Mouse (Mus musculus) monocyte, adult 2 months (primary cell): ENCODE measurements around the gene Nfkbil1.

Source experiments
- DNase-seq, 2 experiments: peaks; one replicate each; pipeline ENCODE4 v3.0.0; 2022; ENCODE audit warnings: low spot score in 2 of 2, low read depth in 1 of 2

Nfkbil1 gene

GRCm38 (mm10) chr17:35185639-35186611 is 49.7 kb downstream of the Nfkbil1 start:
- peak in 1 of 2 experiments; percentile 66 for DNase-seq

- DNase-seq = no peak
These were observed 55.5 kb downstream of the Nfkbil1 start for GRCm38 (mm10) chr17:35180093-35180492.

GRCm38 (mm10) chr17:35178528-35178927 is 57.1 kb downstream of the Nfkbil1 start:
- DNase-seq = peak in 1 of 2 experiments; percentile 69

DNA sequence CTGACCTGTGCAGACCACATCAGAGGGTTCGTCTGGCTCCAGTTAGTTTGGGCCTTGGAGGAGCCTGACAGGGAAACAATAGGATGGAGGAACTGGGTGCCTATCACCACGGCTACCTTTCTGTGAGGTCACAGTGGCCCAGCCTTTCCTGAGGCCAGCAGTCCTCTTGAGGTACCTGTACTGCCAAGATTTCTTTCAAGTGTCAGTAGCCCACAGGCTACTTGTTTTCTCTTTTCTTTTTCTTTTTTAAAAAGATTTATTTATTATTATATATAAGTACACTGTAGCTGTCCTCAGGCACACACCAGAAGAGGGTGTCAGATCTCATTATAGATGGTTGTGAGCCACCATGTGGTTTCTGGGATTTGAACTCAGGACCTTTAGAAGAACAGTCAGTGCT is 59.6 kb downstream of the Nfkbil1 start, which contains the start of gene Aif1:
Aif1 (minus strand) TSS at position 101 of the 400 bp plus-strand sequence.
- DNase-seq = no peak

DNA sequence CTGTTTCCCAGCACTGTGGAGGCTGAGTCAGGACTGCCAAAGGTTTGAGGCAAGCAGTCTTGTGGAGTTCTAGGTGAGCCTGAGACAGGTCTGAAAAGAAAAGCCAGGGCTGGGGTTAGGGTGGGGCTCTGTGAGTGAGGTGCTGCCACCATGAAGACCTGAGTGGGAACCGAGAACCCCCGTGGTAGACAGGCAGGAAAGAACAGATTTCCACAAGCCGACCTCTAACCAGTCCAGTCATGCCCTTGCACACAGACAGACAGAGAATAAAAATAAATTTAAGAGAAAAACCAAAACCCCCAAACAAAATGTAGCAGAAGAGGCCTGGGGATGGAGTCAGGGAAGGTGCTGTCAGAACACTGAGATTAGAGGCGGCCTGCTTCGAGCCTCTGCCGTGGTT is 60.2 kb downstream of the Nfkbil1 start:
- DNase-seq = no peak

DNA sequence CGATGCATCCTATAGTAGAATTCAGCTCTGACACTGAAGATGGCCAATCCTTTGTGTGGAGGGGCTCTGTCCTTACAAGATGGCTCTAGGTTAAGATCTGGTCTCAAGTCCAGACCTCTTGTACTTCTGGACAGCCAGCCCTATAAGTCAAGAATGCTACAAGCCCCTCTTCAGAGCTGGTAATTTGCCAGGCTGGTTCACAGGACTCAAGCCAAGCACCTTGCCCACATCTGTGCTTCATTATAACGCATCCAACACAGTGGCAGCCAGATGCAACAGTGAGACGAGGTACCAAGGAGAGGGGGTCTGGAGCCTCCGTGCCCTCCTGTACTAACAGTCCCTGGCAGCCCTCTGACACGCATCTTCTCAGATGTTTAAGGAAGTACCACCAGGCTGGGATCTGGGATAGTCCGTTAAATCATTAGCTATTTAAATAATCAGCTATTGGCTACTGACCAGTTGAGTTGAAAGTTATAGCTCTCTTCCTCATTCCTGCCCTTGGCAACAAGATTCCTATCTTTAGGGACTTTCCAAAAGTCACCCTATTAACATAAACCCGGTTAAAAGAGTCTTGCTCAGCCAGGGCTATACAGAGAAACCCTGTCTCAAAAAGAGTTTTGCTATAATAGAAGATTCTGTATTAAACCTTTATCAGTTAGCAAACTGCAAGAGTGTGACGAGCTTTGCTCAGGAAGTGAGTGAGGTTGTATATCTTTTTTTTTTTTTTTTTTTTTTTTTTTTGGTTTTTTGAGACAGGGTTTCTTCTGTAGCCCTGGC is 61.2 kb downstream of the Nfkbil1 start:
- DNase-seq = no peak

- no peak for DNase-seq
These were observed 62.3 kb downstream of the Nfkbil1 start for GRCm38 (mm10) chr17:35173329-35173728.

DNA sequence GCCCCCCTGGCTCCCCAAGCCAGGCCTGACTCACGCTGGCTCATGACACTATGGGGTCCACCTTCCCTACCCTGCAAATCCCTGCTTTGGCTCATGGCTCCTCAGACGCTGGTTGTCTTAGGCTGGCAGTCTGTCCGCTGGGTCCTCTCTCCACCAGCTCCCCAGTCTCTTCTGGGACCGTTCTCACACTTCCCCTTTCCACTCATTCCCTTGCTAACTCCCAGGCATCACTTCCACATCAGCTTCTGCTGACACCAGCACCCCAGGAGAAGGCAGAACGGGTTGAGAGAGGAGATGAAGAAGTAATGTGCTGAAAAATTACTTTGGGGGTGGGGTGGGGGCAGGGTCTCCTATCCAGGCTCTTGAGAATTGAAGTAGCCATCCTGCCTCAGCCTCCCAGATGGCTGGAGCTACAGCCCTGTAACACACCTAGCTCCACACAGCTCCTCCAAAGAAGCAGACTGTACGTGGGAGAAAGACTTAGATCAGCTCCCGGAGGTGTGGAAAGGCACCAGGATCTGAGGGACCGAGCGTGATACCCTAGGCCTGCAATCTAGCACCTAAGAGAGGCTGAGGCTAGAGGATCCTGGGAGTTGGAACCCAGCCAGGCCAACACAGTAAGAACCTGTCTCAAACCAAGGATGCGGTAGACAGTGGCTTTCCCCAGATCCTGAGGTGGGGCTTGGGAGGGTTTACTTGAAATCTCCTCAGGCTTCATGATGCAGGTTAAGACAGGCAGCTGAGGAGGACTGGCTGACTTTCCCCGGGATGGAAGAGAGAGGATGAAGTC is 63.0 kb downstream of the Nfkbil1 start:
- DNase-seq = peak in 1 of 2 experiments; percentile 35
